Mouse (Mus musculus) hindbrain, postnatal 0 days (tissue): Measurements from ENCODE around the gene Mknk1. TPM values are rescaled to one million over a fixed set of nuclear protein-coding genes. Genes with fewer than 3 reads are reported as not detected.

Experiments used
- ATAC-seq: fragments of 200-750 bp; cut with Nextera tagmentation; 2 replicates; pipeline ENCODE4 v1.8.0; 2017; ENCODE audit warnings: mild to moderate bottlenecking, moderate TSS enrichment, moderate library complexity
- DNase-seq: peaks from one replicate; pipeline ENCODE4 v3.0.0-alpha.2; 2015; ENCODE audit warnings: low spot score
- H3K27ac ChIP-seq: fragments of 300-500 bp; sonication (generic); 2 replicates; pipeline ENCODE4 v1.5.1; 2014; ENCODE audit warnings: mild to moderate bottlenecking
- H3K27me3 ChIP-seq: fragments of 300-500 bp; sonication (generic); 2 replicates; pipeline ENCODE4 v1.6.1; 2014; ENCODE audit warnings: low read length, mixed read lengths; ENCODE audit not compliant: insufficient read depth
- H3K36me3 ChIP-seq: fragments of 300-500 bp; sonication (generic); 2 replicates; pipeline ENCODE4 v1.6.1; 2014; ENCODE audit warnings: low read length, mixed read lengths; ENCODE audit not compliant: insufficient read depth
- H3K4me1 ChIP-seq: fragments of 300-500 bp; sonication (generic); 2 replicates; pipeline ENCODE4 v1.6.1; 2014; ENCODE audit warnings: antibody characterized with exemption, low read length, mixed read lengths; ENCODE audit not compliant: insufficient read depth
- H3K4me2 ChIP-seq: fragments of 300-500 bp; sonication (generic); 2 replicates; pipeline ENCODE4 v1.6.1; 2014; ENCODE audit warnings: low read depth, mild to moderate bottlenecking, low read length, moderate library complexity, mixed read lengths
- H3K4me3 ChIP-seq: fragments of 300-500 bp; sonication (generic); 2 replicates; pipeline ENCODE4 v1.5.1; 2014; ENCODE audit warnings: low read length
- H3K9ac ChIP-seq: fragments of 300-500 bp; sonication (generic); replicated peaks from 2 replicates; pipeline ENCODE4 v1.6.1; 2014; ENCODE audit warnings: mild to moderate bottlenecking, low read length, moderate library complexity, mixed read lengths
- H3K9me3 ChIP-seq: fragments of 300-500 bp; sonication (generic); 2 replicates; pipeline ENCODE4 v1.6.1; 2016; ENCODE audit warnings: low read length, mixed read lengths
- CTCF ChIP-seq: IDR thresholded peaks from 2 replicates; pipeline ENCODE4 v1.5.1; 2016; ENCODE audit warnings: antibody characterized with exemption, control low read depth, low read depth
- WGBS: fragments of 180-500 bp; shearing (Covaris S2); extraction: QIAGEN DNeasy Blood & Tissue Kit; methylation state at CpG from one replicate; pipeline ENCODE4 v1.1.7; 2014; 5-methylcytosine and 5-hydroxymethylcytosine counted together
- polyA plus RNA-seq: library from polyadenylated mRNA; unstranded; fragments of >200 nt; fragmentation: Nextera tagmentation; extraction: Ambion mirVana; gene quantifications from 2 replicates; pipeline ENCODE4 v1.2.1, GENCODE M21; 2015
- total RNA-seq: library from RNA; depleted of rRNA; stranded (reverse); fragments of >200 nt; gene quantifications from 2 replicates; pipeline ENCODE4 v1.2.3, GENCODE M21; 2014

The Mknk1 gene
- total and polyA plus RNA-seq, 2 experiments from 2014 or later: 18.4 to 24.5 TPM

DNA sequence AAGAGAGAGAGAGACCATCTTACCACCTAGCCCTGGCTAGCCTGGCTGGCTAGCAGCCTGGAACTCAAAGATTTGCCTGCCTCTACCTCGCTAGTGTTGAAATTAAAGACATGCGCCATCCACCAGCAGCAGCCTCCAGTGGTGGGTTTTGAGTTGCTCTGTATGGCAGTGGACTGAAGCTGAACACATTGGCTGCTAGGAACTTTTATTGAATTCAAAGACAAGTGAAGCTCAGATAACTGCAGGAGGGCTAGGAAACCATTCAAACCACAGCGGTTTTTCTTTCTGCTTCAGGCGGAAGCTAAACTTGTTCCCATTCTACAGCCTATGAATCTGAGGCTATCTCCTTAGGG lies 11.5 kb upstream of the Mknk1 start:
- H3K36me3 ChIP-seq: no peaks in the 10 kb centered on the region
- no peaks in the 10 kb centered on the region for H3K9me3 ChIP-seq
- no peaks in the 10 kb centered on the region; the same call in 1 of the 2 replicates for H3K4me1 ChIP-seq
- H3K27me3 ChIP-seq: no peaks in the 10 kb centered on the region
- H3K9ac ChIP-seq: peak overlapping the region; percentile 70; the same call in 1 of the 2 replicates
- H3K4me2 ChIP-seq: peak overlapping the region; percentile 81
- DNase-seq (peak; percentile 51), ATAC-seq (no peak)
- TF ChIP-seq CTCF: peak; percentile 47
- peak overlapping the region; percentile 82 for H3K4me3 ChIP-seq
- peak overlapping the region; percentile 79; the same call in 1 of the 2 replicates for H3K27ac ChIP-seq
- 1% methylated on average over 4 of the region's 4 CpGs for WGBS

- Histone ChIP-seq H3K9me3 (no peaks in the 10 kb centered on the region), H3K36me3 (no peaks in the 10 kb centered on the region), H3K9ac (peak within 1 kb of the TSS; percentile 70), H3K4me3 (peak within 1 kb of the TSS; percentile 82), H3K27ac (peak within 1 kb of the TSS; percentile 79), H3K27me3 (no peaks in the 10 kb centered on the region), H3K4me2 (peak within 1 kb of the TSS; percentile 81), H3K4me1 (no peaks in the 10 kb centered on the region; the same call in 1 of the 2 replicates)
- ATAC-seq: peak; percentile 94
- peak; percentile 83 for DNase-seq
- TF ChIP-seq CTCF: 0 out of 2 replicates have a peak, but pooled peaks have one; percentile 2
- under 1% methylated on average over 57 of the region's 57 CpGs for WGBS
Observed at GRCm38 (mm10) chr4:115827888-115828571, 11.0 kb upstream of the Mknk1 start, which contains the start of gene Mob3c. Gene Mob3c, plus strand, starts transcription at chr4:115828092.

GRCm38 (mm10) chr4:115828572-115828902 lies 10.5 kb upstream of the Mknk1 start:
- 5% methylated on average over 8 of the region's 8 CpGs for WGBS
- Histone ChIP-seq H3K4me3 (peak overlapping the region; percentile 82), H3K4me1 (no peaks in the 10 kb centered on the region; the same call in 1 of the 2 replicates), H3K9me3 (no peaks in the 10 kb centered on the region), H3K36me3 (no peaks in the 10 kb centered on the region), H3K4me2 (peak overlapping the region; percentile 81), H3K27me3 (no peaks in the 10 kb centered on the region), H3K9ac (peak overlapping the region; percentile 70), H3K27ac (no peak overlapping the region)
- ATAC-seq (peak; percentile 16), DNase-seq (no peak)
- TF ChIP-seq CTCF: no peak

DNA sequence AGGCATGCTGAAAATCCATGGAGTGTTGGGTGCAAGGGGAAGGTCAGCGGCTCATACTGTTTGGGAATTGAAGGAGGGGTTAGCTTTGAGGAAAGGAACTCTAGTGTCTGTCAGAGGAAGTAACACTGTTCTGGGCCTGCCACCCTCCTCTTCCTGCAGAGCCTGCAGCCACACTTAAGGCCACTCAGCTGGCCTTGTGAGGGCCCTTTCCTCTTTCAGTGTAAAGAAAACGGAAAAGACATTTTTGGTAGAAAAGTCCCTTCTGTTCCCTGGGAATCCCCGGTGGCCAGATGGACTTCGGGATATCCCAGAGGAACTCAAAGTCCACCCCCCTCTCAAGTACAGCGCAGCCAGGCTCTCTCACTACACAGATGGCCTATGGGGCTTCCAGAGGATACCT lies 8.5 kb upstream of the Mknk1 start:
- WGBS: 77% methylated on average over 5 of the region's 5 CpGs
- Histone ChIP-seq H3K36me3 (no peaks in the 10 kb centered on the region), H3K27ac (no peak overlapping the region), H3K9ac (no peak overlapping the region), H3K27me3 (no peaks in the 10 kb centered on the region), H3K4me3 (no peak overlapping the region), H3K4me2 (no peak overlapping the region), H3K4me1 (no peaks in the 10 kb centered on the region; the same call in 1 of the 2 replicates), H3K9me3 (no peaks in the 10 kb centered on the region)
- no peak for TF ChIP-seq CTCF
- no peak for DNase-seq
- ATAC-seq: no peak

- Histone ChIP-seq H3K9me3 (no peaks in the 10 kb centered on the region), H3K27ac (no peak overlapping the region), H3K36me3 (no peaks in the 10 kb centered on the region), H3K27me3 (no peaks in the 10 kb centered on the region), H3K4me3 (no peak overlapping the region), H3K4me1 (no peaks in the 10 kb centered on the region; the same call in 1 of the 2 replicates), H3K9ac (no peak overlapping the region), H3K4me2 (no peak overlapping the region)
- ATAC-seq (no peak), DNase-seq (no peak)
- no peak for TF ChIP-seq CTCF
- WGBS: 95% methylated on average over 22 of the region's 22 CpGs
Observed at GRCm38 (mm10) chr4:115831221-115831620, 7.8 kb upstream of the Mknk1 start.

DNA sequence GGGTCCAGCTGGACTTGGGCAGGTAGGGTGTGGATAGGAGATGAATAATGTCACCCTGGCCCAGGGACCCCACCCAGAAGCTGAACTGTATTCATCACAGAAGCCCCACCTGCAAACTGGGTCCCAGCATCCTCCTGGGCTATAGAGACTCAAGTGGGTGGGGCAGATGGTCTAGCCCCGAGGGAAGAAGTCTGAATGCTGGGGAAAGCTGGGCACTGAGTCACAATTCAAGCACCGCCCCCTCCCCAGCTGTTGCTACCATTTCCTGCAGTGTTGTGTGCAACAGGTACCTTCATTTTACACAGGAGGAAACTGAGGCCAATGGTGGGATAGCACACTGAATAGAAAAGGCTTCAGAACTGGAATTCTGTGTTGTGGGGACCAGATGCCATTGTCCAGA lies 7.0 kb upstream of the Mknk1 start:
- 68% methylated on average over 2 of the region's 2 CpGs for WGBS
- no peak for DNase-seq

GRCm38 (mm10) chr4:115835576-115835975 lies 3.4 kb upstream of the Mknk1 start:
- no peaks in the 10 kb centered on the region; the same call in 1 of the 2 replicates for H3K4me1 ChIP-seq
- no peak for ATAC-seq
- H3K9me3 ChIP-seq: no peaks in the 10 kb centered on the region
- no peaks in the 10 kb centered on the region for H3K36me3 ChIP-seq
- H3K4me2 ChIP-seq: no peak overlapping the region
- H3K27me3 ChIP-seq: no peaks in the 10 kb centered on the region
- no peak for DNase-seq
- no peak overlapping the region for H3K27ac ChIP-seq
- 68% methylated on average over 2 of the region's 2 CpGs for WGBS
- no peak overlapping the region for H3K9ac ChIP-seq
- no peak for TF ChIP-seq CTCF
- no peak overlapping the region for H3K4me3 ChIP-seq

More for the DNA sequence above, 7.0 kb upstream of the Mknk1 start:
- Histone ChIP-seq H3K27ac (no peak overlapping the region), H3K27me3 (no peaks in the 10 kb centered on the region), H3K4me2 (no peak overlapping the region), H3K4me1 (no peaks in the 10 kb centered on the region; the same call in 1 of the 2 replicates), H3K36me3 (no peaks in the 10 kb centered on the region), H3K4me3 (no peak overlapping the region), H3K9ac (no peak overlapping the region), H3K9me3 (no peaks in the 10 kb centered on the region)
- TF ChIP-seq CTCF: no peak
- no peak for ATAC-seq
